Mouse (Mus musculus) heart, adult 10 weeks (tissue): ENCODE measurements around the gene Bcl11a. TPM values are rescaled to one million over a fixed set of nuclear protein-coding genes. Genes with fewer than 3 reads are reported as not detected.

Experiments used
- polyA plus RNA-seq: library from polyadenylated mRNA; stranded (reverse); fragments of 350-450 nt; fragmentation: Illumina TruSeq; extraction: RNeasy Lipid Tissue Mini Kit (QIAGEN cat#74804); gene quantifications from one replicate; pipeline ENCODE4 v1.2.3, GENCODE M21; 2014; ENCODE audit warnings: low read depth, low replicate concordance

Bcl11a gene
- 1.4 TPM for polyA plus RNA-seq

DNA sequence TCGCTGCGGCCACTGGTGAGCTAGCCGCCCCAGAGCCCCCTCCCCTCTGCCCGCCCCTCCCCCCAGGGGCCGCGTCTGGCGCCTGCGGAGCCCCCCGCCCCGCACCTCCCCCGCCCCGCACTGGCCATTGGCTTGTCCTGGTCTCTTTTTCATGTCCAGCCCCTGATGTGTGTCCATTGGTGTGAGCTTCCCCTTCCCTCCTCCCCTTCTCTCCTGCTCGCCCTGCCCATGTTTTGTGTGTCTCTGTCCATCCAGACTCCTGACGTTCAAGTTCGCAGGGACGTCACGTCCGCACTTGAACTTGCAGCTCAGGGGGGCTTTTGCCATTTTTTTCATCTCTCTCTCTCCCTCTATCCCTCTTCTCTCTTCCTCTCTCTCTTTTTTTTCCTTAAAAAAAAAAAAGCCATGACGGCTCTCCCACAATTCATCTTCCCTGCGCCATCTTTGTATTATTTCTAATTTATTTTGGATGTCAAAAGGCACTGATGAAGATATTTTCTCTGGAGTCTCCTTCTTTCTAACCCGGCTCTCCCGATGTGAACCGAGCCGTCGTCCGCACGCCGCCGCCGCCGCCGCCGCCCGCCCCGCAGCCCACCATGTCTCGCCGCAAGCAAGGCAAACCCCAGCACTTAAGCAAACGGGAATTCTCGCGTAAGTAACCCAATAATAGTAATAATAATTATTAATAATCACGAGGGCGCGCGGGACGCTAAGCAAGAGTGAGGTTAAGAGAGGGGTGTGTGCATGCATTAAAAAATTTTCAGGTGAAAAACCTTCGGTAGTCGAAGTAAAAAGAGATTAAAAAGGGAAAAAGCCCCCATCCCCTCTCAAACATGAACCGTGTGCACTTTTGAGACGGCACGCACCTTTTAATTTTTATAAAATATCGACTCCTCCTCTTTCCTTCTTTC is at the start of gene Bcl11a:
Gene Bcl11a (plus strand): TSS at position 262 of the 911 bp plus-strand sequence.

DNA sequence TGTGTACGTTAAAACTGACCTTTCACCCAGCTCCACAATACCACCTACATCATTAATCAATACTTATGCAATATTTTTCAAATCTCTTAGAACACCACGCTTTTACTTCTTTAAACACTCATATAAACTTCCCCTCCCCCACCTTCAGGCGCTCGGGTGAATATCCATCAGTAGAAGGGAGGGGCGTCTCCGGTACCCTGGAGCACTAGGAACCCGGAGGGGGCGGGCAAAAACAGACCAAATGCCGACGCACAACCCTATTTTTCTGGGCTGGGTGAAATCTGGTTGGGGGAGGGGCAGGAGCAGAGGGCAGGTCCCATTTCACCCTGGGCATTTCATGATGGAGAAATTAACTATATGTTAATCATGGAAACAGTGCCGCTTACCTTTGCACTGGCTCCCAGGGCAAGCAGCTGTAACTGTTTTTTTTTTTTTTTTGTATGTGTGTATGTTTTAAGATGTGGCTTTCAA is 3.2 kb upstream of the Bcl11a start, which contains the start of gene A830031A19Rik:
Gene A830031A19Rik (minus strand): TSS at position 421 of the 471 bp plus-strand sequence.

Other genes with a start within 250 kb of the Bcl11a start
- 7.5 TPM for gene Papolg, start 182.8 kb upstream of the Bcl11a start, polyA plus RNA-seq
- gene A830031A19Rik, start 3.0 kb upstream of the Bcl11a start, polyA plus RNA-seq = not detected